Mouse (Mus musculus): ENCODE measurements around the gene Tcn2. TPM values are rescaled to one million over a fixed set of nuclear protein-coding genes. Genes with fewer than 3 reads are reported as not detected.
"Not testable (repeated sequence)": the region's sequence is repeated elsewhere in the genome, so short reads cannot be mapped to it uniquely, and the experiment has no call there.

The Tcn2 gene
- total RNA-seq, 2 experiments from 2014 or later, result 102 to 141 TPM

DNA sequence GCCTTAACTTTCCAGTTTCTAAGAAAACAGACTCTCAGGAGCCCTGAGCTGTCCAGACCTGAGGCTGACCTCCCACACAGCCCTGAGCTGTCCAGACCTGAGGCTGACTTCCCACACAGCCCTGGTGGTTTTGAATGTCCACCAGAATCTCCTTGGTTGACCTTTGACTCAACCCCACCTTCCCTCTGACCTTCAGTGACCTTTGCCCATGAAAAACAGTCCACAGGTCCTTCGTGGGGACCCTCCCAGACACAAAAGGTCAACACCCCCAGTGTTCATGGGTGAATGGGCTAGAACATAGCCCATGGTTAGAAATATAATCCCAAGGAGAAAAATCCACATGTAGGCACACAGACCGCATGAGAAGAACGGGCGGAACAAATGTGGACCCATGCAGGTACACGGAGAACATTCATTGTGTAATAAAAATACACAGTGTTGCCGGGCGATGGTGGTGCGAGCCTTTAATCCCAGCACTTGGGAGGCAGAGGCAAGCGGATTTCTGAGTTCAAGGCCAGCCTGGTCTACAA lies 1.9 kb upstream of the Tcn2 start:
- DNase-seq (ENCODE audit: low spot score in 2 of 2), result no peak

DNA sequence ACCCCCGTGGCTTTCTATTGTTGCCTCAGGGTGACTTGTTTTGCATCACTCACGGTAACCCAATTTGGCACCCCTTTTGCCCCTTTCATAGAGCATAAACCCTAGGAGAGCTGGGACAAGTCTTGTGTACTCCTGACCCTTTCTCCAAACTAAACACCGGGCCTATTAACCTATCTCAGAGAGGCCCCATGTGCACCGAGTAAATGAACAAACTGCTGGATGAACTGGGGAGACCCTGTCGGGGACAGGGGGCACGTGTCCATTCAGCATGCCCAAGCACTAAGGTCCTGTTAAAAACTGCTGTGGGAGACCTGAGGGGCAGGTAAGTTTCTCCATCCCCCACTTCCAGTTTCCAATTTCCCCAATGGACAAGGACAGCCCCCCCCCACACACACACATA lies 1.0 kb downstream of the Tcn2 start:
- DNase-seq (ENCODE audit: low spot score in 2 of 2), result no peak

DNA sequence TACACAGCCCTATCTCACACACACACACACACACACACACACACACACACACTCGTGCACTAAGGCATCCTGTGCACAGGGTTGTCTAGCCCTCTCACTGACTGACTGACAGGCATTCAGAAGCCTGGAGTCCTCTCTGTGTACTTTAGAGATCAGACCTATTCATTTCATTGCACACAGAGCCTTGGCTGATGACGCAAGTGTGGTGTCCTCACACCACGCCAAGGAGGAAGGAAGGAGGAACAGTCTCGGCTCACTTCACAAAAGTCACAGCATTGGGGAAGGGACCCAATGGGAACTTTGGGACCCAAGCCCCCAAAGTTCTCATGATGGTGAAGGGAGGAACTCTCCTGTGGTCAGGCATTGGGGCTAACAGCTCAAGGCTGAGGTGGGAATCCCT lies 1.9 kb downstream of the Tcn2 start:
- DNase-seq (ENCODE audit: low spot score in 2 of 2), result no peak

DNA sequence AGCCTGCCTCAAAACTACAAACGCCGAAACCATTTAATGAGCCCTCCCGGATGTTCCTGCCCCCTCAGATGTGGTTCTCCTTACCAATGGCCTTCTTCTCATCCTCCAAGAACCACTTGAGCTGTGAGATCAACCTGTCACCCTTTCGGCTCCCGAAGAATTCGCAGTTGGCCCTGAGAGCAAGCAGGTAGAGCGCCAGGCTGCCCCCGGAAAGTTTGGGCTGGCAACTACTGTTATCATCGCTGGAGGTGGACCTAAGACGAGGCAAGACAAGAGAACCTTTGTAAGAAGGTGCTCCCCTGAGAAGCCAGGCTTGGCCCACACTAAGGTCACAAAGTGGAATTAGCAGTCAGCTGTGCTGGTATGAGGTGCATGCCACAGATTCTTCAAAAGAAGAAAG lies 6.0 kb downstream of the Tcn2 start:
- no peak for DNase-seq (ENCODE audit: low spot score in 2 of 2)

DNA sequence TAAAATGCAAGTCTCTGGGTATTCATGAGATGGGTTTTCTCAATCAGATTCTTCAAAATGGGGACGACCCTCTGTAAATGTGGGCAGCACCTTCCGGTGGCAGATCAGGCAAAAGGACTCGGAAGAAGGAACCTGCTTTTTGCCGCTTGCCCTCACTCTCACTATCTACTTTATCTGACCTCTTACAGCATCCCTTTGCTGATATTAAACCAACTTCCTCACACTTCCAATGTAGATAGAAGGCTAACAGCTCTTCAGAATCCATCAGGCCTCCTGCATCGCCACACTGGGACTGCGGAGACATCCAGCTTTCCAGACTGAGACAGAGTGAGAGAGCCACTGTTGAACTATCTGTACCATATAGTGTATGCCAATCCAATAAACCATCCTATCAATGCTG lies 9.2 kb downstream of the Tcn2 start:
- DNase-seq (ENCODE audit: low spot score in 2 of 2), result no peak

DNA sequence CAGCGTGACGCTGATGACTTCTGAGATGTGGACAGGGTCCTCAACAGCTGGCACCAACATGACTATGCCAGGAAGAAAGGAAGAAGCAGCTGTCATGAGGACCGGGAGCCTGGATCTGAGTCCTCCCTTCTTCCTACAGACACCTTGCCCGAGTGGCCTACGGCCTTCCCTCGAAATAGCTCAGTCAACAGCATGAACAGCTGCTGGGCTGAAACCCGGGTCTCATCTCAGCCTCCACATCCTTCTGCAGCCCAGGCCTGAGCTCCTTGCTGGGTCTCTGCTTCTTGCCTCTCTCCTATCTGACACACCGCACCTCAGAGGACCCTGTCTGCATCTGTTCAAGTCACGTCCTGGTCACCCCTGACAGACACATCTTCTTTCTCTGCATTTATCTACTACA lies 9.8 kb downstream of the Tcn2 start:
- no peak for DNase-seq (ENCODE audit: low spot score in 2 of 2)

DNA sequence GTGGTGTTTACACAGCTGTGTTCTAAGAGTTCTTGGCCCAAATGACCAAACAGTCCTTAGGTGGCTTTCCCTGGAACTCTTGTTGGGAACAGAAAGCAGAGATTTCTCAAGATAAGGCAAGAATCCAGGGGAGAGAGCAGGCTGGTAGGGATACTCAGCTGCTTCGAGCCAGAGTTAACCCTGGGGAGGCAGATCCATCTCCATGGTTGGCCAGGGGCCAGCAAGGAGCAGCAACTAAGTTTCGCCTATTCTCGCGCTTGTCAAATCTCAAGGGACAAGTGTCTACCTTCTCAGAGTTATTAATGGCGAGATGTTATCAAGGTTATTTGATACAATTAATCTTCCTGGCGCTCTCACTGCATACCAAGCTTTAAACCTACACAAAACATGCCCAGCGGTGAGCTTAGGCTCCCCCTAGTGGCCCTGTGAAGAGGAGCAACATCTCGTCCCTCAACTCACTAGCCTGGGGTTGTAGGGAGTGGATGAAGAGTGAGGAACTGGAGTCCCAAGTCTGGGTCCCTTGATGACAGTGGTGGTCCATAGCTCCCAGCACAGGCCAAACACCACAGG lies 10.6 kb downstream of the Tcn2 start:
- no peak for DNase-seq (ENCODE audit: low spot score in 2 of 2)

DNA sequence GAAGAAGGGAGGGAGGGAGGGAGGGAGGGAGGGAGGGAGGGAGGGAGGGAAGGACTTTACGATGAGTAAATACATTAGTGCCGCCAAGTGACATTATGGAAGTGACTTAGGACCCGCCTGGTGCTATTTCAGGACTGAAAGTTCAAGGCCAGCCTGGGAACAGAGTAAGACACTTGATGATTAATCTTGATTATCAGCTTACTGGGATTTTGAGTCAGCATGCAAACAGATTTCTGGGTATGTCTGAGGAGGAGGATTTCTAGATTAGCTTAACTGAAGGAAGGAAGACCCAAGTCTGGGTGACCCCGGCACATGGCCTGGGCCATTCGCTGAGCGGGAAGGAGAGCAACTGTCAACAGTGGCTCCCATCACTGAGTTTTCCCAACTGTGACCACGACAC lies 11.5 kb downstream of the Tcn2 start:
- DNase-seq (ENCODE audit: low spot score in 2 of 2), result no peak

DNA sequence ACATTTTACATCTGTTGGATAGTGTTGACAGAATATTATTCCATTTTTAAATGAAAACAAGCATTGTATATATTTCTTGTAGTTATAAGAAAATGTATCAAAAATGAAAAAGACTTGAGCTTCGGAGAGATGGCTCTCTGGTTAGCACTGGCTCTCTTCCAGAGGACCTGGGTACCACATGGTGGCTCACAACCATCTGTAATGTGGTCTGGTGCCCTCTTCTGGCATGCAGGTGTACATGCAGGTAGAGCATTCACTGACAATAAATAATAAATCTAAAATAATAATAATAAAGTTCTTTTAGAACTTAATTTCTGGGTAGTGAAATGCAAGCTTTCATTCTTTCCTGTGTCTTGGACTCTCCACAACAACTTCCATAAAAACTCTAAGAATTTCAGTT lies 13.2 kb downstream of the Tcn2 start:
- no peak for DNase-seq (ENCODE audit: low spot score in 2 of 2)

DNA sequence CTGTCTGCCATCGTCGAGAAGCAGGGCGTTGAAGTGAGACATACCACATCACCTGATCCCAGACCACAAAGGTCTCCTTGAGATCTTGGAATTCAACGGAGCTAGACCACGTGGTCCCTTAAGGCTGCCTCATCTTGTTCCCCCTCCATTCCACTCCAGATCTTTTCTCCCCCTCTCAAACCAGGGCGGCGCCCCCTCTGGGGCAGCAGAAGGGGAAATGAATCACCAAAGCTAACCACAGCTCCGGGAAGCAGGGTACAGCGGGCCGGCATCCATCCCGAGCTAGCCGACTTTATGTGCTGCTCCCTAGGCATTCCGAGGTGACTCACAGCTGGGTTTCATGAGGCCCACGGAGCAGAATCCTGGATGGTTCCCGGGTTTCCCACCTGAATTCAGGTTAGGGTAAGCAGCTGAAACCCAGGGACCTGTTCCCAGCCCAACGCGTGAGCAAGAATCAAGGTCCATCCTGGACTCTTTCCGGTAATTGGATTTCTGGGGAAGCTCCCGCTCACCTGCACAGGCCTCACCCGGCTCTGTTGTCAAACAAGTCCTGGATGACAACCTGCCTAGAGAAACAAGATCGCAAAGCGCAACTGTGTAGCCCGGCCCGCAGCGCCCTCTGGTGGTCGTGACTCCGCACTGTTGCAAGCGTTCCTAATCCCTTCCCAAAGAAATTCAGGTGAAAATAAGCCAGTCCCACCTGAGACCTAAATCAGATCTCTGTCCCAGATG lies 17.7 kb downstream of the Tcn2 start, which contains the start of gene Slc35e4:
Gene Slc35e4 (minus strand): TSS at position 556 of the 732 bp plus-strand sequence.
- peak; percentile 61 to 66 for DNase-seq (ENCODE audit: low spot score in 2 of 2)

DNA sequence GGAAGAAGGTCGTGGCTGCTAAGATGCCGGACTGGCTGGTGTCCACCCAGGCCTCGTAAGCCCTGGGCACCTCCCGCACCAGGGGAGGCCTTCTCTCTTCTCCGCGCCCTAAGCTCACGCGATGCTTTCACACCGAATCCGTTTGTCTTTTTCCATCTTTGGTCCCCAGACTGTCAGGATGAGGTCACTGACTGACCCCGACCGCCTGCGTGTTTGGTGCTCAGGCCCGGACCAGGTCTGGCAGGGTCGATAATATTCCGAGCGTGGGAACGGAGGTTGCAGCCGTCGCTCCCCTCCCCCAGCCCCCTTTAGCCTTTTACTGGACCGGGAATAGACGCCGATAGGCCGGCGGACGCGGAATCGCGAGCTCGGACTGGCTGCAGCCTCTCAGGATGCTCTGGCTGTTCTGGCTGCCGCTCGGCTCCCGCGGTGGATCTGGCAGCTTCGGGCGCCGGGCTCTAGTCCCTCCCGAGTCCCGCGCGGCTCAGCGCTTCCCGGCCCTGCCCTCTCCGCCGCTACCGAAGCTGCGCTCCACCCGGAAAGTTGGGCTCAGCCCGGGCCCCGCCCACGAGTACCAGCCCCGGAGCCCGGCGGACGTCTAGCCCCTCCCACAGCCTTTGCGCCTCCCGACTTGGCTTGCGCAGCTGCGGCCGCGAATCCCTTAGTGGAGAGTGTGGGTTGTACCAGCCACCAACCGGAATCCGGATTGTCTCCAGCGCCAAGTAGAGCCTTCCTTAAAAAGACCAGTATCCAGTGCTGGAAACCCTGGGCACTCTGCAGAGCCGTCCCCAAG lies 18.4 kb downstream of the Tcn2 start:
- peak; percentile 67 to 80 for DNase-seq (ENCODE audit: low spot score in 2 of 2)

DNA sequence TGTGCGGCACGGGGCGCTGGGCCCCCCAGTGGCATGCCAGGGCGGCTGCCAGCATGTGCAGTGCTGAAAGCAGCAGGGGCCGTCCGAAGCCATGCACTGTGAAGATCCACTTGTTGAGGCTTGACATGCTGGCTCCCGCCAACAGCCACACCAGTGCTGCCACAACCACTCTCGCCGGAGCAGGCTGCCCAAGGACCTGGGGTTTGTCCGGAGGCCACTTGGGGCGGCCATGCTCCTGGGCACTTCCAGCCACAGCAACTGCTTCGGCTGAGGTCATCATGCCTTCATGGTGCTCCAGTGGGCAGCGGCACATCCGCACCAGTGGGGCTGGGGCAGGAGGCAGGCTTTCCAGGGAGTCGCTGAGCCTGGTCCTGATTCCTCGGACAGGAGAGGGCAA lies 19.1 kb downstream of the Tcn2 start:
- DNase-seq (ENCODE audit: low spot score in 2 of 2), result no peak

DNA sequence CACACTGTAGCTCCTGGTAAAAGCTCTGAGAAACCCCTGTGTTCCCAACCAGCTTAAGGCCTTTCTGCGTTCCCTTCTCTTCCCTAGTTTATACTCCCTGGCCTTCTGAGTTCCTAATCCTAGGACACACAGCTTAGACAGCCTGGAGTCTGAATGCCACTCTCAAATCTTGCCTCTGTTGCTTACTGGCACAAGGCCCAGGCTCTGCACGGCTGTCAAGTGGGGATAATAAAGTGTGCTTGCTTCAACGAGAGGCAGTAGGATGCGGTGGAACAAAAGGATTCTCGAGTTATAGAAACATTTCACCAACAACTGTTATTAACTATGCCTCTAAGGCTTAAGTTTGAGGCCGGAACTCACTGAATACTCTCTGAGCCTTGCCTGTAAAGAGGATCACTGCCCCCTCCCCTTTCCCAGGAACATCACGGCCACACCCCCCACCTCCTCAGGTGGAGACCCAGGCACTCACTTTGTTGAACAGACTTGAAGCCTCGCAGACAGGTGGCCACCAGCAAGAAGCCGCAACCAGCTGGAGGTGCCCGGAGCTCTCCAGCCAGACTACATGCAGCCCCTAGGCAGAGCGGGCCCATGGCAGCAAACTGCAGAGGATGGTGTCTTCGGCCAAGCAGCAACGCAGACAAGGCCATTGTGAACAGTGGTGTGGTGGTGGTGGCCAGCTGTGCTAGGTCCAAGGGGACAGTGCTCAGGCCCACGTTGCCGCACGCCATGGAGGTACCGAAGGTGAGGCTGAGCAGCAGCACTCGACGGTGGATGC lies 19.7 kb downstream of the Tcn2 start:
- DNase-seq (ENCODE audit: low spot score in 2 of 2), result no peak

DNA sequence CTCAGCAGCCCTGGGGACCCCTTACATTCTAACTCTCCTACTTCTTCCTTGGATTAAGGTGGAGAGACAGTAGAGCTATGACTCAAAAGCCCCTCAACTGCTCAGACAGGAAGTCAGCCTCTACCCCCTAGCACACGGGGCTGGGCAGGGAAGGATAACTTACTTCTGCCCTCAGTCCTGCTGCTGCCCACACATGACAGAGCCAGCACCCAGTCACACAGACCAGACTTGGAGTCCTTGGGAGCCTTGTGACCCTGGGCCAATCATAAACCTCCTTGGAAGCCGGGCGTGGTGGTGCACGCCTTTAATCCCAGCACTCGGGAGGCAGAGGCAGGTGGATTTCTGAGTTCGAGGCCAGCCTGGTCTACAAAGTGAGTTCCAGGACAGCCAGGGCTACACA lies 20.5 kb downstream of the Tcn2 start:
- not testable (repeated sequence) for DNase-seq (ENCODE audit: low spot score in 2 of 2)

DNA sequence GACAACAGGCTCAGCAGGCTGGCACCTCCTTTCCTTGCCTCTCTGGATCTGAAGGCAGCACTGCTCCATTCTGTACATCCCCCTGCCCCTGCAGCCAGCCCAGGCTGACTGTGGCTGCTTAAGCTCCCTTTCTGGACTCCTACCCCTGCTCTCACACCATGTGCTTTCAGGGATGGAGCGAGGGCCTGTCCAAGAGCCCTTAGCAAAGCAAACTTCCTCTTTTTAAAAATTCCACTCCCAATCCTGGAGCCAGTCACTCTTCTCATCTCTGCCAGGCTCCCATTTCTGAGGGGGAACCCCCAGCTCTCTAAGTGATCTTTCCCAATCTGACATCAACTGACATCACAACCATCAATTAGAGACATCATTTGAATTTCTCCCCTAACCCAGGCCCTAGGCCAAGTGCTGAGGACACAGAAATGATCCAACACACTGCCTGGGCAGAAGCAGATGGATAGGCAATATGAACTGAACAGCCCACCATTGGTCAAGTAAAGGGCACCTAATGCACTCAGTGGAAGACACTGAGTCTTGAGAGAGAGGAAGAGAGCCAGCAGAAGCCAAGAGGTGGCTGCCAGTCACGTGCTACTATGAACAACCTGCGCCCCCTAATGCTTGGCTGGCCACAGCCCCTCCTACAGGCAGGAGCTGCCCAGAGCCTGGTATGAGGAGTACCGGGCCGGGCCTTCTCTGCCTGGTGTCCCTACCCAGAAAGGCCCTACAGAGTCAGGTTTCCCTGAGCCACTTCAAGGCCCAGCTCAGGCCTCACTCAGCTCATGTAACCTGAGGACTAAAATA lies 21.2 kb downstream of the Tcn2 start:
- no peak for DNase-seq (ENCODE audit: low spot score in 2 of 2)

DNA sequence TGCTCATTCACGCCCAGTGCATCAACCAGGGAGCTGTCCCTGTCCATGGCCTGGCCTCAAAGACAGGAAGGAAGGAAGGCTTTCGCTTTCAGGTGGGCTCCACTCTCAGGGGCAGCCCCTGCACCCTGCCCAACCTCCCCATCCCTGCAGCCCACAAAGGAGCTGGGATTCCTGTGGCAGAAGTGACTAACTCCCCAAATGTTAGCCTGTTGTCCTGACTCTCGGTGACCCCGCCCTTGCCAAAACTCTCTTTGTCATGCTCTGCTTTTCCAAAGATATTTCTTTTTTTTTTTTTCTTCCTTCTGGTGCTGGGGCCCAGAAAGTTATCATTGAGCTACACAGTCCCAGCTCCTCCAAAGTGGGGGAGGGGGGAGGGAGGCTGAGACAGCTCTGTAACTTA lies 22.7 kb downstream of the Tcn2 start:
- DNase-seq (ENCODE audit: low spot score in 2 of 2), result no peak

DNA sequence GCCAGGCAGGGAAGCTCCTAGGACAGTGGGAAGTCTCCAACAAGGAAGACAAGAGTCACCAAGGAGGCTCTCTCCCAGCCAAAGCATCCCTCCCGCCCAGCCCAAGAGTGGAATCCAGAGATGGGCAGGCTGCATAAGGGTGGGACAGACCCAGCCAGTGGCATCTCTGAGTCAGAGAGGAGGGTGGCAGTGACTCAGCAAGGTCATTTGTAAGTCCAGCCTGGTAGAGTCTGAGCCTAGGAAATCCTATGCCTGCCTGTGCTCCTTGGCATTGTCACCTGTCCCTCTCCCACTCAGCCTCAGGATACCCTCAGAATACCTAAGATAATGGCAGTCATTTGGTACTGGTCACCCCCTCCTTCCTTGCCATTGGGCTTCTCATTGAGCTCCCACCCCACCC lies 26.5 kb downstream of the Tcn2 start:
- DNase-seq (ENCODE audit: low spot score in 2 of 2), result no peak

DNA sequence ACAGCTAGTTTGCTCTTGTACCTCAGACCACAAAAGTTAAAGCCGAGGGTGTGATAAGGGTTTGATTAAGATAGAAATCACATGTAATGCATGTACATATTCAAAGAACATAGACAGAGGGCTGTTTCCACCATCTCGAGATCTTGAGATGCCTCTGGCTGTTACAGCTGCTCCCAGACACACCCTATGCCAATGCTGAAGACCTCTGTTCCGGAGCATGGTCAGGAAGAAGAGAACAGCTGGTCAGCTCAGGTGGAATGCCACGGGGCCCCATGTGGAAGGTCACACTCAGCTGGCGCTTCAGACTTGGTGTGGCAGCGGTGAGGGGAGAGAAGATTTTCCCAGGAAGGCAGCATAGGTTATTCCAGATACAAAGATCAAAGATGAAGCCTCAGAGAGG lies 27.3 kb downstream of the Tcn2 start:
- no peak for DNase-seq (ENCODE audit: low spot score in 2 of 2)

DNA sequence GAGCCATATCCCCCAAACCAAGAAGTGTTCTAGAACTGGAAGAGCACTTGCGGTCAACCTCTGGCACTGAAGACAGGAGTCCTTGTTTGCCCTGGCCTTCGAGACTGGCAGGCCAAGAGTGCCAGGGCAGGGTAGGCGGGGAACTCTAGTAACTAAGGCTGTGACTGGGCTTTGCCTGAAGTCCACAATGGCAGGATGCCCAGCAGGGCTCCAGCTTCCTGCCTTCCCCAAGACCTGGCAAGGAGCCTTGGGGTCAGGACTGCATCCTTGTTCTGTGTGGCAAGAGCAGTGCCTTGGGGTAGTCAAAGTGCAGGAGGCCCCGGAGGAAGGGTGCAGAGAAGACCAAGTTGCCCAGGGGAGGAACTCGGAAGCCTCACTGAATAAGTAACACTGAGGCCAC lies 28.9 kb downstream of the Tcn2 start:
- peak in 1 of 2 experiments; percentile 38 for DNase-seq (ENCODE audit: low spot score in 2 of 2)

DNA sequence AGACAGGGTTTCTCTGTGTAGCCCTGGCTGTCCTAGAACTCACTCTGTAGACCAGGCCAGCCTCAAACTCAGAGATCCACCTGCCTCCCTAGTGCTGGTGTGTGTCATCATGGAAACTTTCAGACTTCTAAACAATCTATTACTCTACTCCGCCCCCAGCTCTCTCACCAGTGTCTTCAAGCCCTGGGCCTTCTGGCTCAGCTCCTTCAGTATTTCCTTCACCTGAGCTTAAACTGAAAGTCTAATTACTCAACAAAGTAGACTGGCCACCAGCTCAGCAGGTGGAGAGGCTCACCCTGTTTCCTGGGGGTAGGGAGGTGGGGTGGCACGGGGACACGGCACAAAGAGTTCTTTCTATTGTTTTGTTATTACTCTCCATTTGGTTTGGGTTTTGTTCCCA lies 29.4 kb downstream of the Tcn2 start:
- DNase-seq (ENCODE audit: low spot score in 2 of 2), result no peak

DNA sequence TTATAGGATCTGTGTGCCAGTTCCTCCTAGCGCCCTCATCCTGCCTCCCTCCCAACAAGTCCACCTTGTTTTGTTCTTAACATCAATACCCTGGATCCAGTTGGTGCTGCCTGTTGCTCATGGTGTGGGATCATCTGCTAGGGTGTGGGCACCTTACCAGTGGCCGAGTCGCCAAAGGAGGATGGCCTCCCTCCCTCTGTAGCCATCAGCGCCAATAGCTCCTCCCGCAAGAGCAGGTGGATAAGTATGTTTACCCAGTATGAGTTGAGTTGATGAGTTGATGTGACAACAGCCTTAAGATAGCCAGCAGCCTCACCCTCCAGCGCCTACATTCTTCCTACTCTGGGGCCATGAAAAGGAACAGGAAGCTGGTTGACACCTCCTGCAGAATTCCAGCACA lies 31.7 kb downstream of the Tcn2 start:
- DNase-seq (ENCODE audit: low spot score in 2 of 2), result no peak
